Mouse (Mus musculus) kidney, embryonic 14.5 days (tissue): ENCODE data around the gene Ptpra. TPM values are rescaled to one million over a fixed set of nuclear protein-coding genes. Genes with fewer than 3 reads are reported as not detected.

Source experiments
- ATAC-seq: fragments of 200-750 bp; cut with Nextera tagmentation; 2 replicates; pipeline ENCODE4 v1.8.0; 2017; ENCODE audit warnings: moderate number of reproducible peaks, mild to moderate bottlenecking, moderate TSS enrichment, moderate library complexity; ENCODE audit not compliant: low FRiP score, low TSS enrichment
- H3K27ac ChIP-seq: fragments of 300-500 bp; sonication (generic); 2 replicates; pipeline ENCODE4 v1.5.1; 2014; ENCODE audit warnings: low read depth, mild to moderate bottlenecking, low read length, moderate library complexity, mixed read lengths
- H3K27me3 ChIP-seq: fragments of 300-500 bp; sonication (generic); 2 replicates; pipeline ENCODE4 v1.6.1; 2014; ENCODE audit warnings: mild to moderate bottlenecking, low read length; ENCODE audit not compliant: control insufficient read depth, insufficient read depth
- H3K36me3 ChIP-seq: fragments of 300-500 bp; sonication (generic); 2 replicates; pipeline ENCODE4 v1.6.1; 2014; ENCODE audit warnings: low read length, mixed read lengths; ENCODE audit not compliant: control insufficient read depth, insufficient read depth
- H3K4me1 ChIP-seq: fragments of 300-500 bp; sonication (generic); 2 replicates; pipeline ENCODE4 v1.6.1; 2014; ENCODE audit warnings: low read length, mixed read lengths; ENCODE audit not compliant: control insufficient read depth, insufficient read depth
- H3K4me2 ChIP-seq: fragments of 300-500 bp; sonication (generic); replicated peaks from 2 replicates; pipeline ENCODE4 v1.6.1; 2014; ENCODE audit warnings: low read depth, mild to moderate bottlenecking, low read length
- H3K4me3 ChIP-seq: fragments of 300-500 bp; sonication (generic); 2 replicates; pipeline ENCODE4 v1.5.1; 2014; ENCODE audit warnings: mild to moderate bottlenecking, low read length
- H3K9ac ChIP-seq: fragments of 300-500 bp; sonication (generic); 2 replicates; pipeline ENCODE4 v1.6.1; 2014; ENCODE audit warnings: low read depth, mild to moderate bottlenecking, low read length, moderate library complexity
- H3K9me3 ChIP-seq: fragments of 300-500 bp; sonication (generic); 2 replicates; pipeline ENCODE4 v1.6.1; 2016; ENCODE audit warnings: low read length; ENCODE audit not compliant: control insufficient read depth
- WGBS: fragments of 180-500 bp; shearing (Covaris S2); extraction: QIAGEN DNeasy Blood & Tissue Kit; methylation state at CpG from one replicate; pipeline ENCODE4 v1.1.7; 2014; 5-methylcytosine and 5-hydroxymethylcytosine counted together
- microRNA-seq: library from miRNA; unstranded; fragments of <30 nt; microRNA quantifications from one replicate; pipeline ENCODE4, GENCODE M21; 2016
- polyA plus RNA-seq: library from polyadenylated mRNA; unstranded; fragments of >200 nt; fragmentation: Nextera tagmentation; extraction: Ambion mirVana; gene quantifications from 2 replicates; pipeline ENCODE4 v1.2.1, GENCODE M21; 2014

Gene Ptpra
- polyA plus RNA-seq, 1 experiment from 2014 or later = 107 TPM

DNA sequence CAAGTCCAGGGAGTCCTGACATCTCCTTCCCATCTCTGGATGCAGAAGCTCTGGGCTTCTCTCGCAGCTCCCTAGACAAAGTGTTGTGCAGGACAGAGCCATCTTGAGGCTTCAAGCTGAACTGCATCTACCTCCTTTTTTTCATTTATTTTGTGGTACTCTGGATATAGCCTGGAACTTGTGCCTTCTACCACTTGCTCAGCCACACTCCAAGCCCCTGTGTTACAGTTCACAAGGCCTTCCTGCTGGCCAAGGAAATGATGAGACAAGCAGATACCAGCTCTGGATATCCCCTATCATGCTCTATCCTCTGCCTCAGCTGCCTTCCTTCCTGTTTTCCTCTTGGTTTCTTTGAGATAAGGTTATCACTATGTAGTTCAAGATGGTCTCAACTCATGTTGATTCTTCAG lies 147.5 kb downstream of the Ptpra start:
- no peak overlapping the region for H3K4me2 ChIP-seq
- H3K9ac ChIP-seq = no peak overlapping the region
- no peak for ATAC-seq
- H3K4me1 ChIP-seq = no peaks in the 10 kb centered on the region
- 21% methylated on average over 1 of the region's 1 CpGs for WGBS
- H3K9me3 ChIP-seq = no peaks in the 10 kb centered on the region
- H3K27me3 ChIP-seq = no peaks in the 10 kb centered on the region
- no peak overlapping the region for H3K27ac ChIP-seq
- H3K4me3 ChIP-seq = no peak overlapping the region
- peaks cover 59% of the 10 kb centered on the region for H3K36me3 ChIP-seq

DNA sequence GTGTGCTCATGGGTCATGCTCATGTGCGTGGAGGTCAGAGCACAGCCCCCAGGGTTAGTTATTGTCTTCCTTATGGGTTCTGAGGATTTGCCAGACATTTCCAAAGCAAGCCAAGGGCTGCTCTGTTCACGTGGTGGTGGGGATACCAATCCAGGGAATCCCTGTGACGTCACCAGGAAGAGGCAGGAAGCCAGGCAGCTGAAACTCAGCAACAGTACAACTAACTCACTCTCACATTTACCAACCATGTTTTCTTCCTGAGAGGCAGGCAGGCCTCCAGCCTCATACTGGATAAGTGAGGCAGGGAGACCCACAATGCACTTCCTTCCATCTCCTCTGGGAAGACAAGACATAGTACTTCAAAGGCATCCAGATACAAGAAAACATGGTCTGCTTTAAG lies 148.3 kb downstream of the Ptpra start:
- no peaks in the 10 kb centered on the region for H3K27me3 ChIP-seq
- H3K9ac ChIP-seq = no peak overlapping the region
- no peaks in the 10 kb centered on the region for H3K9me3 ChIP-seq
- 83% methylated on average over 3 of the region's 3 CpGs for WGBS
- no peak overlapping the region for H3K27ac ChIP-seq
- no peaks in the 10 kb centered on the region for H3K4me1 ChIP-seq
- no peak for ATAC-seq
- H3K4me2 ChIP-seq = no peak overlapping the region
- no peak overlapping the region for H3K4me3 ChIP-seq
- H3K36me3 ChIP-seq = peaks cover 66% of the 10 kb centered on the region

DNA sequence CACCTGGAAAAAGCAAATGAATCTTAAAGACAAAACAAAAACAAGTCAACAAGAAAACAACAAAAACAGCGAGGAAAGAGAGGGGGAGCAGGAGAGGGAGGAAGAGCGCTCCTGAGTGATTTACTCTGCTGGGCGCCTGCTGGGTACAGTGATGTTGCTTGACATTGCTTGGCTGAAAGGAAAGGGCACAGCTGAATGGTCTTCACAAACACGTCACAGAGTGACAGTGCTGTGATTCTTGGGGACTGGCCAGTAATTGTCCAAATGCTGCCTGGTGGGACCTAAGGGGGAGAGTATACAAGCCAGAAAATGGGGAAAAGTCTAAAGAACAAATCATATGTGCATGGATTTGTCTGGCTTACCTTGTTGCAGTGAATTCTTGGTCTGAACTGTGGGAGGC lies 152.1 kb downstream of the Ptpra start:
- ATAC-seq = no peak

More for the DNA sequence above, 152.1 kb downstream of the Ptpra start:
- 84% methylated on average over 4 of the region's 4 CpGs for WGBS
- no peak overlapping the region for H3K4me3 ChIP-seq
- no peaks in the 10 kb centered on the region for H3K27me3 ChIP-seq
- no peak overlapping the region for H3K4me2 ChIP-seq
- H3K36me3 ChIP-seq = peaks cover 53% of the 10 kb centered on the region
- H3K4me1 ChIP-seq = no peaks in the 10 kb centered on the region
- no peaks in the 10 kb centered on the region for H3K9me3 ChIP-seq
- H3K27ac ChIP-seq = no peak overlapping the region
- H3K9ac ChIP-seq = no peak overlapping the region

Small RNAs within 50 kb of the gene (microRNA-seq; reads per million reads assigned to microRNA genes)
- not detected for gene Gm23876

Other genes starting within 250 kb of the Ptpra start
- 311 and 354 TPM in 2 replicates for gene Nop56, start 175.8 kb upstream of the Ptpra start, polyA plus RNA-seq
- gene Idh3b, start 165.7 kb upstream of the Ptpra start, polyA plus RNA-seq = 175 and 181 TPM in 2 replicates
- 2.8 and 3.1 TPM in 2 replicates for gene Ebf4, start 155.1 kb upstream of the Ptpra start, polyA plus RNA-seq
- 51.6 and 63.8 TPM in 2 replicates for gene Cpxm1, start 52.7 kb upstream of the Ptpra start, polyA plus RNA-seq
- gene Gm28372, start 45.0 kb upstream of the Ptpra start, polyA plus RNA-seq = not detected in 2 replicates
- gene 1700020A23Rik, start 45.0 kb upstream of the Ptpra start, polyA plus RNA-seq = 0.40 TPM in 1 of 2 replicates, not detected in the other
- gene Tmem239, start 43.8 kb upstream of the Ptpra start, polyA plus RNA-seq = not detected in 2 replicates
- 72.3 and 79.2 TPM in 2 replicates for gene Vps16, start 25.9 kb upstream of the Ptpra start, polyA plus RNA-seq
- 13.0 and 15.0 TPM in 2 replicates for gene Pced1a, start 25.6 kb upstream of the Ptpra start, polyA plus RNA-seq
- 99.1 and 111 TPM in 2 replicates for gene Mrps26, start 113.5 kb downstream of the Ptpra start, polyA plus RNA-seq
- not detected in 2 replicates for gene Oxt, start 125.9 kb downstream of the Ptpra start, polyA plus RNA-seq
- not detected in 2 replicates for gene Avp, start 132.3 kb downstream of the Ptpra start, polyA plus RNA-seq
- 9.8 and 22.5 TPM in 2 replicates for gene Fastkd5, start 179.7 kb downstream of the Ptpra start, polyA plus RNA-seq
- 13.0 and 16.2 TPM in 2 replicates for gene Ubox5, start 179.8 kb downstream of the Ptpra start, polyA plus RNA-seq
- 3.7 and 4.7 TPM in 2 replicates for gene Lzts3, start 192.5 kb downstream of the Ptpra start, polyA plus RNA-seq
- gene Ddrgk1, start 214.4 kb downstream of the Ptpra start, polyA plus RNA-seq = 53.5 and 55.2 TPM in 2 replicates
- gene Itpa, start 217.3 kb downstream of the Ptpra start, polyA plus RNA-seq = 120 and 121 TPM in 2 replicates
- 1.1 and 1.6 TPM in 2 replicates for gene Slc4a11, start 247.2 kb downstream of the Ptpra start, polyA plus RNA-seq